Mouse (Mus musculus) kidney, adult 2 months (tissue): ENCODE results near the gene Tbcd.

Experiments
- CTCF ChIP-seq: fragments of 200-500 bp; conservative IDR thresholded peaks from 2 replicates; pipeline ENCODE4 v1.5.1; 2011; ENCODE audit warnings: low read depth, mild to moderate bottlenecking, control low read depth, low read length, moderate library complexity, mixed read lengths; ENCODE audit not compliant: insufficient read depth, insufficient read length
- POLR2A ChIP-seq: fragments of 200-500 bp; IDR thresholded peaks from one replicate; pipeline ENCODE4 v1.6.1; 2011; ENCODE audit warnings: low read depth, low read length, control low read depth

DNA sequence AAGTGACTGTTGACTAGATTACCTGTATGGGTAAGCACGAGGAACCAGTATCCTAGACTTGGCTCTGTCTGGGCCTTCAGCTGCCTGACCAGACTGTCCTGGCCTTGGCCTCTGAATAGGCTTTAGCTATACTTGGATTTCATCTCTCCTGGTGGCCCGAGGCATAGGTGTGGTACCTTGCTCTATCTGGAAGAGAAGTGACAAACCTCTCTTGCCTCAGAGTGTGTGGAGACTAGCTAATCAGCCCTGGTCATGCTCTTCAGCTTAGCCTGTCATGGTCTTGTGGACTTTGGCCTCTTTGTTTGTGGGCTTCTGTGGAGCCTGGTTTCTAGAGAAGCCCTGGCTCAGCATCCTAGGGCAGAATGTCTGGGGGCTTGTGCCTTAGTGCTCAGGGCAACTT, 29.4 kb downstream of the Tbcd start:
- TF ChIP-seq CTCF (no peak), POLR2A (no peak)
